Mouse (Mus musculus): Measurements from ENCODE around the gene Eps8l3. TPM values are rescaled to one million over a fixed set of nuclear protein-coding genes. Genes with fewer than 3 reads are reported as not detected.

Eps8l3 gene
- total RNA-seq (2012; rRNA removed) = 0.07 and 0.12 TPM in 2 replicates
- polyA plus RNA-seq (2012; ENCODE audit: insufficient read depth in 1 of 2, insufficient read length in 2 of 2, low read depth in 1 of 2, low replicate concordance in 2 of 2, missing spikeins in 1 of 2) = not detected

GRCm38 (mm10) chr3:107877005-107877404 lies at the start of gene Eps8l3:
Gene Eps8l3 (plus strand): TSS chr3:107877229.
- no peak for DNase-seq (ENCODE audit: low read depth, low spot score)
- Histone ChIP-seq H3K27ac (ENCODE audit: control insufficient read depth, low read depth, low read length) (no peak within 1 kb of the TSS), H3K36me3 (ENCODE audit: control insufficient read depth in 1 of 2, insufficient read depth in 2 of 2, low read length in 2 of 2) (no peaks in the 10 kb centered on the region), H3K79me2 (ENCODE audit: control insufficient read depth, insufficient read depth, low read length, poor library complexity) (no peaks in the 10 kb centered on the region), H3K4me3 (ENCODE audit: control insufficient read depth in 1 of 2, insufficient read depth in 1 of 2, low read depth in 2 of 2, low read length in 2 of 2) (no peak within 1 kb of the TSS), H3K9ac (ENCODE audit: control insufficient read depth, low read depth, low read length, poor library complexity, severe bottlenecking) (no peak within 1 kb of the TSS), H3K9me3 (replicated peaks; ENCODE audit: insufficient read depth, low read length) (no peaks in the 10 kb centered on the region), H3K4me1 (ENCODE audit: control insufficient read depth in 1 of 2, insufficient read depth in 2 of 2, low read length in 2 of 2) (peaks cover 0 to 3% of the 10 kb centered on the region in 2 experiments; a peak in 1 of 4 replicates), H3K27me3 (ENCODE audit: control insufficient read depth in 1 of 2, insufficient read depth in 2 of 2, low read length in 2 of 2) (peaks cover 0 to 2% of the 10 kb centered on the region in 2 experiments; a peak in 3 of 4 replicates)
- TF ChIP-seq MEF2A (IDR thresholded peaks at IDR 0.05; ENCODE audit: extremely low read depth, insufficient replicate concordance, low read depth, low read length, poor library complexity, severe bottlenecking) (no peak), CHD2 (IDR thresholded peaks at IDR 0.05; ENCODE audit: low read length) (no peak), ZC3H11A (IDR thresholded peaks at IDR 0.05; ENCODE audit: low read depth, low read length) (no peak)

GRCm38 (mm10) chr3:107827873-107828405 lies 49.1 kb upstream of the Eps8l3 start:
- Histone ChIP-seq H3K27me3 (ENCODE audit: control insufficient read depth in 1 of 2, insufficient read depth in 2 of 2, low read length in 2 of 2) (no peaks in the 10 kb centered on the region; a peak in 2 of 4 replicates), H3K4me1 (ENCODE audit: control insufficient read depth in 1 of 2, insufficient read depth in 2 of 2, low read length in 2 of 2) (peaks cover 0 to 5% of the 10 kb centered on the region in 2 experiments; a peak in 2 of 4 replicates)
- TF ChIP-seq POLR2AphosphoS2 (IDR thresholded peaks at IDR 0.05; ENCODE audit: low read length) = no peak
- no peak for TF ChIP-seq MAZ (IDR thresholded peaks at IDR 0.05; ENCODE audit: low read depth, low read length)

GRCm38 (mm10) chr3:107828518-107828917 lies 48.5 kb upstream of the Eps8l3 start:
- no peaks in the 10 kb centered on the region for H3K79me2 ChIP-seq (ENCODE audit: control insufficient read depth, insufficient read depth, low read length, poor library complexity)
- no peaks in the 10 kb centered on the region; a peak in 2 of 4 replicates for H3K27me3 ChIP-seq (ENCODE audit: control insufficient read depth in 1 of 2, insufficient read depth in 2 of 2, low read length in 2 of 2)
- no peak overlapping the region for H3K27ac ChIP-seq (ENCODE audit: control insufficient read depth, low read depth, low read length)
- TF ChIP-seq MXI1 (IDR thresholded peaks at IDR 0.05; ENCODE audit: low read depth, low read length) = no peak
- no peak for TF ChIP-seq KAT2A (conservative IDR thresholded peaks at IDR 0.05; ENCODE audit: low read depth, low read length)
- DNase-seq (ENCODE audit: low read depth, low spot score) = no peak
- no peak overlapping the region for H3K9ac ChIP-seq (ENCODE audit: control insufficient read depth, low read depth, low read length, poor library complexity, severe bottlenecking)
- no peak overlapping the region for H3K4me3 ChIP-seq (ENCODE audit: control insufficient read depth in 1 of 2, insufficient read depth in 1 of 2, low read depth in 2 of 2, low read length in 2 of 2)
- H3K4me1 ChIP-seq (ENCODE audit: control insufficient read depth in 1 of 2, insufficient read depth in 2 of 2, low read length in 2 of 2) = peaks cover 0 to under 1% of the 10 kb centered on the region in 2 experiments; a peak in 2 of 4 replicates
- no peaks in the 10 kb centered on the region for H3K36me3 ChIP-seq (ENCODE audit: control insufficient read depth in 1 of 2, insufficient read depth in 2 of 2, low read length in 2 of 2)
- H3K9me3 ChIP-seq (replicated peaks; ENCODE audit: insufficient read depth, low read length) = no peaks in the 10 kb centered on the region

More at GRCm38 (mm10) chr3:107827873-107828405, 49.1 kb upstream of the Eps8l3 start:
- Histone ChIP-seq H3K27ac (ENCODE audit: control insufficient read depth, low read depth, low read length) (no peak overlapping the region), H3K36me3 (ENCODE audit: control insufficient read depth in 1 of 2, insufficient read depth in 2 of 2, low read length in 2 of 2) (no peaks in the 10 kb centered on the region), H3K79me2 (ENCODE audit: control insufficient read depth, insufficient read depth, low read length, poor library complexity) (no peaks in the 10 kb centered on the region), H3K9me3 (replicated peaks; ENCODE audit: insufficient read depth, low read length) (no peaks in the 10 kb centered on the region), H3K9ac (ENCODE audit: control insufficient read depth, low read depth, low read length, poor library complexity, severe bottlenecking) (no peak overlapping the region), H3K4me3 (ENCODE audit: control insufficient read depth in 1 of 2, insufficient read depth in 1 of 2, low read depth in 2 of 2, low read length in 2 of 2) (no peak overlapping the region)
- no peak for DNase-seq (ENCODE audit: low read depth, low spot score)

GRCm38 (mm10) chr3:107828997-107829396 lies 48.0 kb upstream of the Eps8l3 start:
- H3K4me3 ChIP-seq (ENCODE audit: control insufficient read depth in 1 of 2, insufficient read depth in 1 of 2, low read depth in 2 of 2, low read length in 2 of 2) = no peak overlapping the region
- TF ChIP-seq JUND (IDR thresholded peaks at IDR 0.05; ENCODE audit: low read depth, low read length) = no peak
- TF ChIP-seq MEF2A (IDR thresholded peaks at IDR 0.05; ENCODE audit: extremely low read depth, insufficient replicate concordance, low read depth, low read length, poor library complexity, severe bottlenecking) = no peak
- TF ChIP-seq ELF1 (IDR thresholded peaks at IDR 0.05; ENCODE audit: low read depth, low read length) = no peak
- no peak for TF ChIP-seq E2F4 (IDR thresholded peaks at IDR 0.05; ENCODE audit: borderline replicate concordance, low read depth, low read length)
- no peak for TF ChIP-seq NELFE (IDR thresholded peaks at IDR 0.05; ENCODE audit: low read depth, low read length)
- TF ChIP-seq TAL1 (IDR thresholded peaks at IDR 0.05; ENCODE audit: low read length) = no peak
- no peak for TF ChIP-seq HCFC1 (IDR thresholded peaks at IDR 0.05; ENCODE audit: low read depth, low read length)
- TF ChIP-seq MAX (IDR thresholded peaks at IDR 0.05; ENCODE audit: low read length) = no peak
- TF ChIP-seq MYB (IDR thresholded peaks at IDR 0.05; ENCODE audit: low read depth, low read length) = no peak
- no peak for TF ChIP-seq ETS1 (IDR thresholded peaks at IDR 0.05; ENCODE audit: low read depth, low read length)
- no peak for TF ChIP-seq TCF12 (IDR thresholded peaks at IDR 0.05; ENCODE audit: low read depth, low read length)
- no peak for TF ChIP-seq CHD1 (IDR thresholded peaks at IDR 0.05; ENCODE audit: low read depth, low read length)
- no peak for TF ChIP-seq RAD21 (IDR thresholded peaks at IDR 0.05; ENCODE audit: low read depth, low read length)
- TF ChIP-seq MXI1 (IDR thresholded peaks at IDR 0.05; ENCODE audit: low read depth, low read length) = no peak
- no peak for TF ChIP-seq ZMIZ1 (IDR thresholded peaks at IDR 0.05; ENCODE audit: low read depth, low read length)

More at GRCm38 (mm10) chr3:107828997-107829396, 48.0 kb upstream of the Eps8l3 start:
- H3K27ac ChIP-seq (ENCODE audit: control insufficient read depth, low read depth, low read length) = no peak overlapping the region
- no peak overlapping the region for H3K9ac ChIP-seq (ENCODE audit: control insufficient read depth, low read depth, low read length, poor library complexity, severe bottlenecking)
- H3K36me3 ChIP-seq (ENCODE audit: control insufficient read depth in 1 of 2, insufficient read depth in 2 of 2, low read length in 2 of 2) = no peaks in the 10 kb centered on the region
- no peak for DNase-seq (ENCODE audit: low read depth, low spot score)
- H3K79me2 ChIP-seq (ENCODE audit: control insufficient read depth, insufficient read depth, low read length, poor library complexity) = no peaks in the 10 kb centered on the region
- H3K4me1 ChIP-seq (ENCODE audit: control insufficient read depth in 1 of 2, insufficient read depth in 2 of 2, low read length in 2 of 2) = no peaks in the 10 kb centered on the region
- no peaks in the 10 kb centered on the region for H3K9me3 ChIP-seq (replicated peaks; ENCODE audit: insufficient read depth, low read length)
- no peaks in the 10 kb centered on the region; a peak in 2 of 4 replicates for H3K27me3 ChIP-seq (ENCODE audit: control insufficient read depth in 1 of 2, insufficient read depth in 2 of 2, low read length in 2 of 2)
